Mouse (Mus musculus): ENCODE measurements around the gene Rcbtb2. TPM values are rescaled to one million over a fixed set of nuclear protein-coding genes. Genes with fewer than 3 reads are reported as not detected.

Gene Rcbtb2
- total and polyA plus RNA-seq, 2 experiments from 2014 or later, result 43.1 to 54.1 TPM

DNA sequence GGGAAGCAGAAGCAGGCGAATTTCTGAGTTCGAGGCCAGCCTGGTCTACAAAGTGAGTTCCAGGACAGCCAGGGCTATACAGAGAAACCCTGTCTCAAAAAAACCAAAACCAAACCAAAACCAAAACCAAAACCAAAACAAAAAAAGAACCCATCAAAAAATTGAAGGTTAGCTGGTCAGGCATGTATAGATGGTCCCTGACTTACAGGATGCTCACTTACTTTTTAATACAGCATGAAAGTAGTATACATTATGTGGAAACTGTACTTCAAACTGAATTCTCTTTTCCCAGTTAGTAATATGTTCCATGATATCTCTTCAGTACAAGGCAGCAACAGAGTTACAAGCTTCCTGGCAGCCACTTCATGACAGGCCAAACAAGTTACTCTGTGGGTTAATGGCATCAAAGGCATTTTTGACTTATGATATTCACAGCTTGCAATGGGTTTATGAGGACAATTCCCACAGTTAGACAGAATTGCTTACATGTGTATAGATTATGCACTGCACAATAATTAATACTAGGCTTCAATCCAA is 121.3 kb downstream of the Rcbtb2 start:
- Histone ChIP-seq H3K27ac (ENCODE audit: low read depth, low read length) (no peak overlapping the region), H3K4me1 (ENCODE audit: insufficient read depth, low read length) (no peaks in the 10 kb centered on the region), H3K4me3 (ENCODE audit: low read depth, low read length) (no peak overlapping the region), H3K9me3 (ENCODE audit: low read length) (no peaks in the 10 kb centered on the region), H3K27me3 (ENCODE audit: insufficient read depth, low read length) (no peaks in the 10 kb centered on the region), H3K9ac (replicated peaks; ENCODE audit: low read length, poor library complexity, severe bottlenecking) (no peak overlapping the region), H3K4me2 (ENCODE audit: low read depth, low read length, poor library complexity, severe bottlenecking) (no peak overlapping the region), H3K36me3 (ENCODE audit: insufficient read depth, low read length) (no peaks in the 10 kb centered on the region)
- ATAC-seq (ENCODE audit: low FRiP score) (no peak), DNase-seq (ENCODE audit: low spot score) (no peak)
- TF ChIP-seq CTCF (IDR thresholded peaks at IDR 0.05), result no peak
- WGBS, result 93% methylated on average over 2 of the region's 2 CpGs

- Histone ChIP-seq H3K27ac (ENCODE audit: low read depth, low read length) (no peak overlapping the region), H3K4me1 (ENCODE audit: insufficient read depth, low read length) (no peaks in the 10 kb centered on the region), H3K9me3 (ENCODE audit: low read length) (no peaks in the 10 kb centered on the region), H3K27me3 (ENCODE audit: insufficient read depth, low read length) (no peaks in the 10 kb centered on the region), H3K4me3 (ENCODE audit: low read depth, low read length) (no peak overlapping the region), H3K9ac (replicated peaks; ENCODE audit: low read length, poor library complexity, severe bottlenecking) (no peak overlapping the region), H3K4me2 (ENCODE audit: low read depth, low read length, poor library complexity, severe bottlenecking) (no peak overlapping the region), H3K36me3 (ENCODE audit: insufficient read depth, low read length) (no peaks in the 10 kb centered on the region)
- no peak for TF ChIP-seq CTCF (IDR thresholded peaks at IDR 0.05)
- 99% methylated on average over 2 of the region's 2 CpGs for WGBS
- DNase-seq (ENCODE audit: low spot score) (no peak), ATAC-seq (ENCODE audit: low FRiP score) (no peak)
Observed at GRCm38 (mm10) chr14:73250056-73250455, 127.2 kb downstream of the Rcbtb2 start.

- no peak for TF ChIP-seq CTCF (IDR thresholded peaks at IDR 0.05)
- DNase-seq (ENCODE audit: low spot score) (no peak), ATAC-seq (ENCODE audit: low FRiP score) (no peak)
- Histone ChIP-seq H3K27me3 (ENCODE audit: insufficient read depth, low read length) (no peaks in the 10 kb centered on the region), H3K27ac (ENCODE audit: low read depth, low read length) (no peak overlapping the region), H3K9me3 (ENCODE audit: low read length) (no peaks in the 10 kb centered on the region), H3K4me1 (ENCODE audit: insufficient read depth, low read length) (no peaks in the 10 kb centered on the region), H3K9ac (replicated peaks; ENCODE audit: low read length, poor library complexity, severe bottlenecking) (no peak overlapping the region), H3K4me3 (ENCODE audit: low read depth, low read length) (no peak overlapping the region), H3K4me2 (ENCODE audit: low read depth, low read length, poor library complexity, severe bottlenecking) (no peak overlapping the region), H3K36me3 (ENCODE audit: insufficient read depth, low read length) (no peaks in the 10 kb centered on the region)
- WGBS, result 63% methylated on average over 2 of the region's 2 CpGs
Observed at GRCm38 (mm10) chr14:73252276-73252675, 129.4 kb downstream of the Rcbtb2 start.

DNA sequence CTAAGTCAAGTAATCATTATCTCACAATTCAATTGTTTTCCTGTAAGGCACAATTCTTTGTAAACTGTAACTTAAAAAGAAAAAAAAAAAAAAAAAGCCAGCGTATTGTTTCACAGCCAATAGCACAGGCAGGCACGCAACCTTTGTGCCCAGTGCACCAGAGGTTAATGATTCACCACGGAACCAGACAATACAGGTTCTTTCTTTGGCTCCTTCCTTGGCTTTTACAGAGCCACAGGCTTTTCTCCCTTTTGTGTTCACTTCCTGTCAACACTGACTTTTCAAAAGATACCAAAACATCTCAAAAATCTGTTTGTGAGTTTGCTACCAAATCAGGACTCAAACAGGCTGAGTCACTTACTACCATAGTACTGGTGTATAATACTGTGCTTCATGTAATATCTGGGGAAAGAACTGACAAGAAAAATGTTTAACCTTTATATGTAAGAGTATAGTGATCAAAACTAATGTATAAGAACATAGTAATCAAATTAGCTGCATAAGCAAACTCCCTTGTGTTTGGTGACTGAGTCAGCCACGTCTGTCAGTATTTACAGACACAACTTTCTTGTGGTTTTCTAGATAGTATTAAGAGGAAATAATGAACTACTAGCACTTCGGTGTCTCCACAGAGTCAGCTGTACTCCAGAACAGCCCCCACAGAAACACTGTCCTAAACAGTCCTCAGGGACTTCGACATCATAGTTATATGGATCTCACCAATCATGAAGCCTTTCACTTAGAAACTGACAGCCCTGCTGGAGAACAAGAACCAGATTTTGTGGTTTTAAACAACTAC is 130.8 kb downstream of the Rcbtb2 start:
- 59% methylated on average over 6 of the region's 6 CpGs for WGBS
- Histone ChIP-seq H3K4me1 (ENCODE audit: insufficient read depth, low read length) (no peaks in the 10 kb centered on the region), H3K27ac (ENCODE audit: low read depth, low read length) (no peak overlapping the region), H3K9me3 (ENCODE audit: low read length) (no peaks in the 10 kb centered on the region), H3K4me2 (ENCODE audit: low read depth, low read length, poor library complexity, severe bottlenecking) (no peak overlapping the region), H3K36me3 (ENCODE audit: insufficient read depth, low read length) (no peaks in the 10 kb centered on the region), H3K4me3 (ENCODE audit: low read depth, low read length) (no peak overlapping the region), H3K9ac (replicated peaks; ENCODE audit: low read length, poor library complexity, severe bottlenecking) (no peak overlapping the region), H3K27me3 (ENCODE audit: insufficient read depth, low read length) (no peaks in the 10 kb centered on the region)
- TF ChIP-seq CTCF (IDR thresholded peaks at IDR 0.05), result no peak
- DNase-seq (ENCODE audit: low spot score) (no peak), ATAC-seq (ENCODE audit: low FRiP score) (no peak)

- Histone ChIP-seq H3K4me2 (ENCODE audit: low read depth, low read length, poor library complexity, severe bottlenecking) (no peak overlapping the region), H3K4me3 (ENCODE audit: low read depth, low read length) (no peak overlapping the region), H3K4me1 (ENCODE audit: insufficient read depth, low read length) (no peaks in the 10 kb centered on the region), H3K27me3 (ENCODE audit: insufficient read depth, low read length) (no peaks in the 10 kb centered on the region), H3K9me3 (ENCODE audit: low read length) (no peaks in the 10 kb centered on the region), H3K27ac (ENCODE audit: low read depth, low read length) (no peak overlapping the region), H3K36me3 (ENCODE audit: insufficient read depth, low read length) (no peaks in the 10 kb centered on the region; the same call in 1 of the 2 replicates), H3K9ac (replicated peaks; ENCODE audit: low read length, poor library complexity, severe bottlenecking) (no peak overlapping the region)
- ATAC-seq (ENCODE audit: low FRiP score) (no peak), DNase-seq (ENCODE audit: low spot score) (no peak)
- 65% methylated on average over 4 of the region's 4 CpGs for WGBS
- no peak for TF ChIP-seq CTCF (IDR thresholded peaks at IDR 0.05)
Observed at GRCm38 (mm10) chr14:73254412-73254811, 131.6 kb downstream of the Rcbtb2 start.

DNA sequence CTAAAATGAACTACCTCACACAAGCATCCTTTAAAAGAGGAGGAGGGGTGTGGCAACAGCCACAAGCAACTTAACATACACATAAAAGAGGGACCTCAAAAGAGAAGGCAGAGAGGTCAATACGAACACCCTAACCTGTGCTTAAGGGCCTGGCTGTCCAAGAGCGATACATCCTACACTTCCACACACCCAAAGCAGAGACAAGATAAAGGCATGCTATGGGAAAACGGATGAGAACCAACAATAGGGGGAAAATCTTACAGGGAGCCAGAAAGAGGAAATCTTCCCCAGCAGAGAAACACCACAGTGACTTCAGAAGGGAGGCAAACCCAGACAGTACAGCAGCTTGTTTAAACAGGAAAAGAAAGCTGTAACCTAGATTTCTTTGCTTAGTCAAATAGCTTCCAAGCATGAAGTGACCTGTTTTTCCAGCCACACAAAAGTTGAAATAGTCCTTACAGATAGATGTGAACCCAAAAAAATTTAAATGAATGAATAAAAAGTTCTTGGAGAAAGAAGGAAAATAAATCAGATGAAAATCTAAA is 132.7 kb downstream of the Rcbtb2 start:
- no peaks in the 10 kb centered on the region for H3K27me3 ChIP-seq (ENCODE audit: insufficient read depth, low read length)
- no peak overlapping the region for H3K9ac ChIP-seq (replicated peaks; ENCODE audit: low read length, poor library complexity, severe bottlenecking)
- no peak overlapping the region for H3K27ac ChIP-seq (ENCODE audit: low read depth, low read length)
- no peaks in the 10 kb centered on the region; the same call in 1 of the 2 replicates for H3K36me3 ChIP-seq (ENCODE audit: insufficient read depth, low read length)
- ATAC-seq (ENCODE audit: low FRiP score), result no peak
- H3K4me3 ChIP-seq (ENCODE audit: low read depth, low read length), result no peak overlapping the region
- no peak for DNase-seq (ENCODE audit: low spot score)
- H3K4me1 ChIP-seq (ENCODE audit: insufficient read depth, low read length), result no peaks in the 10 kb centered on the region
- H3K9me3 ChIP-seq (ENCODE audit: low read length), result no peaks in the 10 kb centered on the region
- WGBS, result 59% methylated on average over 3 of the region's 3 CpGs
- no peak overlapping the region for H3K4me2 ChIP-seq (ENCODE audit: low read depth, low read length, poor library complexity, severe bottlenecking)
- no peak for TF ChIP-seq CTCF (IDR thresholded peaks at IDR 0.05)
